Mouse (Mus musculus) erythroblast, embryonic 14.5 days (primary cell): ENCODE data around the gene Gm21897. TPM values are rescaled to one million over a fixed set of nuclear protein-coding genes. Genes with fewer than 3 reads are reported as not detected.
"Not testable (repeated sequence)": the region's sequence is repeated elsewhere in the genome, so short reads cannot be mapped to it uniquely, and the experiment has no call there.

Experiments used
- H3K27me3 ChIP-seq: 2 replicates; pipeline ENCODE4 v1.6.1; 2012; ENCODE audit warnings: inconsistent platforms; ENCODE audit not compliant: control insufficient read depth
- H3K36me3 ChIP-seq: 2 replicates; pipeline ENCODE4 v1.6.1; 2012; ENCODE audit warnings: mild to moderate bottlenecking, inconsistent platforms; ENCODE audit not compliant: control insufficient read depth
- H3K4me1 ChIP-seq: 2 replicates; pipeline ENCODE4 v1.6.1; 2012; ENCODE audit warnings: inconsistent platforms; ENCODE audit not compliant: control insufficient read depth
- H3K4me3 ChIP-seq: replicated peaks from 2 replicates; pipeline ENCODE3; 2012; ENCODE audit warnings: moderate library complexity, mild to moderate bottlenecking, inconsistent platforms
- H3K9me3 ChIP-seq: 2 replicates; pipeline ENCODE4 v1.6.1; 2012; ENCODE audit warnings: low read length, inconsistent platforms, mixed read lengths; ENCODE audit not compliant: control insufficient read depth
- GATA1 ChIP-seq: IDR thresholded peaks from 2 replicates; pipeline ENCODE4 v1.6.1; 2012; ENCODE audit warnings: low read length, inconsistent platforms, mixed read lengths
- TAL1 ChIP-seq: IDR thresholded peaks from 3 replicates; pipeline ENCODE4 v1.6.1; 2012; ENCODE audit warnings: low read length, inconsistent platforms, mixed read lengths
- polyA plus RNA-seq: library from polyadenylated mRNA; stranded (reverse); fragments of >175 nt; gene quantifications from 2 replicates; pipeline ENCODE4 v1.2.3, GENCODE M21; 2012

Gm21897 gene
- polyA plus RNA-seq = not detected in 2 replicates

GRCm38 (mm10) chr16:15317158-15317557 lies at the start of gene Gm21897:
Gene Gm21897, plus strand, starts transcription at chr16:15317458.
- peaks cover 23% of the 10 kb centered on the region for H3K9me3 ChIP-seq

GRCm38 (mm10) chr16:15272291-15272690 lies 45.0 kb upstream of the Gm21897 start:
- no peaks in the 10 kb centered on the region for H3K36me3 ChIP-seq
- H3K4me1 ChIP-seq = no peaks in the 10 kb centered on the region
- H3K4me3 ChIP-seq = no peak overlapping the region
- H3K27me3 ChIP-seq = no peaks in the 10 kb centered on the region
- H3K9me3 ChIP-seq = no peaks in the 10 kb centered on the region; the same call in 1 of the 2 replicates
- no peak for TF ChIP-seq TAL1
- no peak for TF ChIP-seq GATA1

More at GRCm38 (mm10) chr16:15317158-15317557, at the start of gene Gm21897:
- not testable (repeated sequence) for H3K4me3 ChIP-seq, H3K27me3 ChIP-seq, H3K4me1 ChIP-seq, H3K36me3 ChIP-seq

- Histone ChIP-seq H3K27me3 (no peaks in the 10 kb centered on the region), H3K9me3 (no peaks in the 10 kb centered on the region), H3K36me3 (no peaks in the 10 kb centered on the region), H3K4me1 (no peaks in the 10 kb centered on the region), H3K4me3 (no peak overlapping the region)
- TF ChIP-seq GATA1 (no peak), TAL1 (no peak)
Measured at GRCm38 (mm10) chr16:15277461-15277860, 39.8 kb upstream of the Gm21897 start.

- no peaks in the 10 kb centered on the region for H3K27me3 ChIP-seq
- H3K4me1 ChIP-seq = no peaks in the 10 kb centered on the region
- H3K4me3 ChIP-seq = no peak overlapping the region
- H3K9me3 ChIP-seq = no peaks in the 10 kb centered on the region
- H3K36me3 ChIP-seq = no peaks in the 10 kb centered on the region
- TF ChIP-seq GATA1 = no peak
- no peak for TF ChIP-seq TAL1
Measured at GRCm38 (mm10) chr16:15293041-15293440, 24.2 kb upstream of the Gm21897 start.

GRCm38 (mm10) chr16:15294289-15294688 lies 23.0 kb upstream of the Gm21897 start:
- no peaks in the 10 kb centered on the region for H3K9me3 ChIP-seq
- no peaks in the 10 kb centered on the region for H3K36me3 ChIP-seq
- no peak for TF ChIP-seq GATA1
- no peak for TF ChIP-seq TAL1
- H3K4me3 ChIP-seq = no peak overlapping the region
- H3K4me1 ChIP-seq = no peaks in the 10 kb centered on the region
- no peaks in the 10 kb centered on the region for H3K27me3 ChIP-seq

- Histone ChIP-seq H3K4me3 (no peak overlapping the region), H3K9me3 (no peaks in the 10 kb centered on the region), H3K36me3 (no peaks in the 10 kb centered on the region), H3K4me1 (no peaks in the 10 kb centered on the region), H3K27me3 (no peaks in the 10 kb centered on the region)
- no peak for TF ChIP-seq TAL1
- TF ChIP-seq GATA1 = no peak
Measured at GRCm38 (mm10) chr16:15294911-15295659, 22.2 kb upstream of the Gm21897 start.

- no peak for TF ChIP-seq TAL1
- no peaks in the 10 kb centered on the region for H3K9me3 ChIP-seq
- H3K27me3 ChIP-seq = no peaks in the 10 kb centered on the region
- no peaks in the 10 kb centered on the region for H3K36me3 ChIP-seq
- H3K4me3 ChIP-seq = no peak overlapping the region
- H3K4me1 ChIP-seq = no peaks in the 10 kb centered on the region
Measured at GRCm38 (mm10) chr16:15334526-15334925, 17.3 kb downstream of the Gm21897 start.

GRCm38 (mm10) chr16:15339051-15339450 lies 21.8 kb downstream of the Gm21897 start:
- Histone ChIP-seq H3K4me3 (no peak overlapping the region), H3K9me3 (no peaks in the 10 kb centered on the region), H3K27me3 (no peaks in the 10 kb centered on the region), H3K4me1 (no peaks in the 10 kb centered on the region), H3K36me3 (no peaks in the 10 kb centered on the region)
- TF ChIP-seq GATA1 (no peak), TAL1 (no peak)

- Histone ChIP-seq H3K4me3 (no peak overlapping the region), H3K27me3 (no peaks in the 10 kb centered on the region), H3K4me1 (no peaks in the 10 kb centered on the region), H3K36me3 (no peaks in the 10 kb centered on the region), H3K9me3 (no peaks in the 10 kb centered on the region)
- TF ChIP-seq TAL1 = no peak
- TF ChIP-seq GATA1 = no peak
Measured at GRCm38 (mm10) chr16:15346045-15346444, 28.8 kb downstream of the Gm21897 start.

- Histone ChIP-seq H3K27me3 (no peaks in the 10 kb centered on the region), H3K4me3 (no peak overlapping the region), H3K4me1 (no peaks in the 10 kb centered on the region), H3K9me3 (0 out of 2 replicates have a peak, but pooled peaks cover 2% of the 10 kb centered on the region), H3K36me3 (no peaks in the 10 kb centered on the region)
- TF ChIP-seq GATA1 (no peak), TAL1 (no peak)
Measured at GRCm38 (mm10) chr16:15349381-15349780, 32.1 kb downstream of the Gm21897 start.
